Mouse (Mus musculus) midbrain, embryonic 13.5 days (tissue): ENCODE measurements around the gene H2-Q1. TPM values are rescaled to one million over a fixed set of nuclear protein-coding genes. Genes with fewer than 3 reads are reported as not detected.
"Not testable (repeated sequence)": the region's sequence is repeated elsewhere in the genome, so short reads cannot be mapped to it uniquely, and the experiment has no call there.

ENCODE experiments used
- ATAC-seq: fragments of 200-750 bp; cut with Nextera tagmentation; 2 replicates; pipeline ENCODE4 v1.8.0; 2017; ENCODE audit warnings: mild to moderate bottlenecking, moderate TSS enrichment, moderate library complexity
- H3K27ac ChIP-seq: fragments of 300-500 bp; sonication (generic); 2 replicates; pipeline ENCODE4 v1.5.1; 2015; ENCODE audit warnings: inconsistent platforms, mild to moderate bottlenecking, moderate library complexity
- H3K27me3 ChIP-seq: fragments of 300-500 bp; sonication (generic); 2 replicates; pipeline ENCODE4 v1.6.1; 2015; ENCODE audit warnings: mild to moderate bottlenecking, inconsistent platforms
- H3K36me3 ChIP-seq: fragments of 300-500 bp; sonication (generic); 2 replicates; pipeline ENCODE4 v1.6.1; 2015; ENCODE audit warnings: mild to moderate bottlenecking, inconsistent platforms
- H3K4me1 ChIP-seq: fragments of 300-500 bp; sonication (generic); replicated peaks from 2 replicates; pipeline ENCODE4 v1.6.1; 2015; ENCODE audit warnings: inconsistent platforms
- H3K4me2 ChIP-seq: fragments of 300-500 bp; sonication (generic); replicated peaks from 2 replicates; pipeline ENCODE4 v1.6.1; 2015; ENCODE audit warnings: moderate library complexity, mild to moderate bottlenecking, inconsistent platforms
- H3K4me3 ChIP-seq: fragments of 300-500 bp; sonication (generic); replicated peaks from 2 replicates; pipeline ENCODE4 v1.5.1; 2015; ENCODE audit warnings: mild to moderate bottlenecking, inconsistent platforms
- H3K9ac ChIP-seq: fragments of 300-500 bp; sonication (generic); replicated peaks from 2 replicates; pipeline ENCODE4 v1.6.1; 2015; ENCODE audit warnings: mild to moderate bottlenecking, inconsistent platforms
- H3K9me3 ChIP-seq: fragments of 300-500 bp; sonication (generic); 2 replicates; pipeline ENCODE4 v1.6.1; 2016; ENCODE audit warnings: mild to moderate bottlenecking, inconsistent platforms
- WGBS: fragments of 180-500 bp; shearing (Covaris S2); methylation state at CpG from one replicate; pipeline ENCODE4 v1.1.7; 2015; 5-methylcytosine and 5-hydroxymethylcytosine counted together
- polyA plus RNA-seq: library from polyadenylated mRNA; unstranded; fragments of >200 nt; fragmentation: Nextera tagmentation; extraction: Ambion mirVana; gene quantifications from 2 replicates; pipeline ENCODE4 v1.2.1, GENCODE M21; 2015

Gene H2-Q1
- polyA plus RNA-seq, result 0.11 and 0.17 TPM in 2 replicates

- Histone ChIP-seq H3K27ac (no peak within 1 kb of the TSS), H3K4me2 (peak within 1 kb of the TSS; percentile 67), H3K9ac (peak within 1 kb of the TSS; percentile 55), H3K4me3 (peak within 1 kb of the TSS; percentile 36), H3K27me3 (peaks cover 52% of the 10 kb centered on the region), H3K9me3 (no peaks in the 10 kb centered on the region), H3K4me1 (peaks cover 8% of the 10 kb centered on the region), H3K36me3 (no peaks in the 10 kb centered on the region)
- ATAC-seq, result no peak
- 2% methylated on average over 55 of the region's 55 CpGs for WGBS
Observed at GRCm38 (mm10) chr17:35320327-35321081, at the start of gene H2-Q1. TSS of gene H2-Q1 (plus strand) at chr17:35320405.

- no peaks in the 10 kb centered on the region for H3K9me3 ChIP-seq
- no peak overlapping the region for H3K4me3 ChIP-seq
- no peak overlapping the region for H3K4me2 ChIP-seq
- no peak for ATAC-seq
- no peak overlapping the region for H3K27ac ChIP-seq
- no peaks in the 10 kb centered on the region for H3K36me3 ChIP-seq
- WGBS, result 67% methylated on average over 3 of the region's 3 CpGs
- no peak overlapping the region for H3K9ac ChIP-seq
- no peaks in the 10 kb centered on the region for H3K4me1 ChIP-seq
- peaks cover 20% of the 10 kb centered on the region for H3K27me3 ChIP-seq
Observed at GRCm38 (mm10) chr17:35272249-35272648, 48.0 kb upstream of the H2-Q1 start.

GRCm38 (mm10) chr17:35274770-35275169 lies 45.4 kb upstream of the H2-Q1 start:
- peak; percentile 82 for ATAC-seq
- Histone ChIP-seq H3K4me2 (no peak overlapping the region), H3K27me3 (peaks cover 24% of the 10 kb centered on the region), H3K36me3 (no peaks in the 10 kb centered on the region), H3K9ac (no peak overlapping the region), H3K4me1 (no peaks in the 10 kb centered on the region), H3K9me3 (no peaks in the 10 kb centered on the region), H3K27ac (no peak overlapping the region), H3K4me3 (no peak overlapping the region)
- 6% methylated on average over 11 of the region's 11 CpGs for WGBS

GRCm38 (mm10) chr17:35276304-35276864 lies 43.8 kb upstream of the H2-Q1 start:
- WGBS, result 24% methylated on average over 13 of the region's 13 CpGs
- Histone ChIP-seq H3K9me3 (no peaks in the 10 kb centered on the region), H3K9ac (0 out of 2 replicates have a peak overlapping the region, but pooled peaks have one; percentile 10), H3K27me3 (peaks cover 24% of the 10 kb centered on the region), H3K4me1 (no peaks in the 10 kb centered on the region), H3K27ac (no peak overlapping the region), H3K36me3 (no peaks in the 10 kb centered on the region), H3K4me3 (no peak overlapping the region), H3K4me2 (0 out of 2 replicates have a peak overlapping the region, but pooled peaks have one; percentile 22)
- ATAC-seq, result no peak

GRCm38 (mm10) chr17:35278049-35278448 lies 42.2 kb upstream of the H2-Q1 start:
- WGBS, result 87% methylated on average over 8 of the region's 8 CpGs
- Histone ChIP-seq H3K4me2 (no peak overlapping the region), H3K9me3 (no peaks in the 10 kb centered on the region), H3K4me3 (no peak overlapping the region), H3K4me1 (no peaks in the 10 kb centered on the region), H3K9ac (no peak overlapping the region), H3K27me3 (peaks cover 24% of the 10 kb centered on the region), H3K36me3 (no peaks in the 10 kb centered on the region), H3K27ac (no peak overlapping the region)
- no peak for ATAC-seq

- WGBS, result 91% methylated on average over 13 of the region's 13 CpGs
- no peaks in the 10 kb centered on the region for H3K36me3 ChIP-seq
- H3K27me3 ChIP-seq, result peaks cover 24% of the 10 kb centered on the region
- ATAC-seq, result no peak
- H3K4me2 ChIP-seq, result no peak overlapping the region
- H3K9ac ChIP-seq, result no peak overlapping the region
- no peak overlapping the region for H3K27ac ChIP-seq
- no peak overlapping the region for H3K4me3 ChIP-seq
- H3K4me1 ChIP-seq, result no peaks in the 10 kb centered on the region
- no peaks in the 10 kb centered on the region for H3K9me3 ChIP-seq
Observed at GRCm38 (mm10) chr17:35278957-35279688, 41.1 kb upstream of the H2-Q1 start.

GRCm38 (mm10) chr17:35280276-35280675 lies 39.9 kb upstream of the H2-Q1 start:
- Histone ChIP-seq H3K4me2 (no peak overlapping the region), H3K9me3 (no peaks in the 10 kb centered on the region), H3K36me3 (no peaks in the 10 kb centered on the region), H3K4me1 (no peaks in the 10 kb centered on the region), H3K9ac (no peak overlapping the region), H3K27ac (no peak overlapping the region), H3K27me3 (peaks cover 23% of the 10 kb centered on the region), H3K4me3 (no peak overlapping the region)
- ATAC-seq, result no peak
- 68% methylated on average over 3 of the region's 3 CpGs for WGBS

- no peak for ATAC-seq
Observed at GRCm38 (mm10) chr17:35285431-35285830, 34.8 kb upstream of the H2-Q1 start.

GRCm38 (mm10) chr17:35295796-35296195 lies 24.4 kb upstream of the H2-Q1 start:
- H3K4me3 ChIP-seq, H3K4me2 ChIP-seq, H3K9ac ChIP-seq, H3K4me1 ChIP-seq, H3K9me3 ChIP-seq, H3K36me3 ChIP-seq, ATAC-seq, H3K27me3 ChIP-seq, H3K27ac ChIP-seq: not testable (repeated sequence)
- whole genome bisulfite sequencing, result 6% methylated on average over 5 of the region's 5 CpGs

More at GRCm38 (mm10) chr17:35285431-35285830, 34.8 kb upstream of the H2-Q1 start:
- Histone ChIP-seq H3K4me2 (no peak overlapping the region), H3K27ac (no peak overlapping the region), H3K9ac (no peak overlapping the region), H3K9me3 (no peaks in the 10 kb centered on the region), H3K4me3 (no peak overlapping the region), H3K27me3 (no peaks in the 10 kb centered on the region), H3K4me1 (no peaks in the 10 kb centered on the region), H3K36me3 (no peaks in the 10 kb centered on the region)

GRCm38 (mm10) chr17:35300261-35300945 lies 19.8 kb upstream of the H2-Q1 start:
- not testable (repeated sequence) for H3K36me3 ChIP-seq, H3K27ac ChIP-seq, H3K4me3 ChIP-seq, ATAC-seq, H3K4me2 ChIP-seq, H3K9me3 ChIP-seq, H3K4me1 ChIP-seq, H3K9ac ChIP-seq, H3K27me3 ChIP-seq
- WGBS, result 84% methylated on average over 7 of the region's 7 CpGs

GRCm38 (mm10) chr17:35301645-35302258 lies 18.5 kb upstream of the H2-Q1 start:
- 24% methylated on average over 13 of the region's 13 CpGs for WGBS
- no peaks in the 10 kb centered on the region for H3K9me3 ChIP-seq

More at GRCm38 (mm10) chr17:35301645-35302258, 18.5 kb upstream of the H2-Q1 start:
- no peak overlapping the region for H3K27ac ChIP-seq
- no peak overlapping the region for H3K9ac ChIP-seq
- no peaks in the 10 kb centered on the region for H3K36me3 ChIP-seq
- no peaks in the 10 kb centered on the region for H3K4me1 ChIP-seq
- peak; percentile 50; the same call in 1 of the 2 replicates for ATAC-seq
- H3K4me2 ChIP-seq, result no peak overlapping the region
- peaks cover 6% of the 10 kb centered on the region; the same call in 1 of the 2 replicates for H3K27me3 ChIP-seq
- no peak overlapping the region for H3K4me3 ChIP-seq
